Mouse (Mus musculus): ENCODE results near the gene Ppl. TPM values are rescaled to one million over a fixed set of nuclear protein-coding genes. Genes with fewer than 3 reads are reported as not detected.

Gene Ppl
- polyA plus RNA-seq, 1 experiment from 2014 or later = 0.39 TPM

GRCm38 (mm10) chr16:5113582-5113981 is 18.6 kb downstream of the Ppl start:
- Histone ChIP-seq H3K9ac (no peak overlapping the region), H3K36me3 (replicated peaks) (no peaks in the 10 kb centered on the region), H3K27me3 (replicated peaks) (no peaks in the 10 kb centered on the region), H3K4me1 (no peaks in the 10 kb centered on the region), H3K9me3 (no peaks in the 10 kb centered on the region), H3K4me2 (no peak overlapping the region), H3K4me3 (no peak overlapping the region), H3K27ac (no peak overlapping the region)
- ATAC-seq (replicated peaks) = no peak
- WGBS = 78% methylated on average over 2 of the region's 2 CpGs

- H3K9me3 ChIP-seq = no peaks in the 10 kb centered on the region
- no peaks in the 10 kb centered on the region for H3K36me3 ChIP-seq (replicated peaks)
- H3K27ac ChIP-seq = no peak overlapping the region
- 73% methylated on average over 4 of the region's 4 CpGs for WGBS
- no peak overlapping the region for H3K4me2 ChIP-seq
- H3K4me1 ChIP-seq = no peaks in the 10 kb centered on the region
- H3K4me3 ChIP-seq = no peak overlapping the region
- no peaks in the 10 kb centered on the region for H3K27me3 ChIP-seq (replicated peaks)
- no peak overlapping the region for H3K9ac ChIP-seq
- ATAC-seq (replicated peaks) = no peak
Observed at GRCm38 (mm10) chr16:5113002-5113550, 19.1 kb downstream of the Ppl start.

- H3K9me3 ChIP-seq = no peaks in the 10 kb centered on the region
- no peaks in the 10 kb centered on the region for H3K36me3 ChIP-seq (replicated peaks)
- no peak for ATAC-seq (replicated peaks)
- 84% methylated on average over 3 of the region's 3 CpGs for WGBS
- no peak overlapping the region for H3K4me3 ChIP-seq
- no peak overlapping the region for H3K27ac ChIP-seq
- H3K4me1 ChIP-seq = no peaks in the 10 kb centered on the region
- no peaks in the 10 kb centered on the region for H3K27me3 ChIP-seq (replicated peaks)
- no peak overlapping the region for H3K4me2 ChIP-seq
- H3K9ac ChIP-seq = no peak overlapping the region
Observed at GRCm38 (mm10) chr16:5111021-5111420, 21.2 kb downstream of the Ppl start.

- ATAC-seq (replicated peaks) = no peak
- Histone ChIP-seq H3K4me1 (no peaks in the 10 kb centered on the region), H3K9ac (no peak overlapping the region), H3K27me3 (replicated peaks) (no peaks in the 10 kb centered on the region), H3K27ac (no peak overlapping the region), H3K4me3 (no peak overlapping the region), H3K36me3 (replicated peaks) (no peaks in the 10 kb centered on the region), H3K9me3 (no peaks in the 10 kb centered on the region), H3K4me2 (no peak overlapping the region)
- WGBS = 82% methylated on average over 7 of the region's 7 CpGs
Observed at GRCm38 (mm10) chr16:5109877-5110276, 22.3 kb downstream of the Ppl start.

GRCm38 (mm10) chr16:5101000-5101399 is 31.2 kb downstream of the Ppl start:
- ATAC-seq (replicated peaks) = no peak
- no peak overlapping the region for H3K4me3 ChIP-seq
- 67% methylated on average over 6 of the region's 6 CpGs for WGBS
- no peaks in the 10 kb centered on the region for H3K36me3 ChIP-seq (replicated peaks)
- H3K9me3 ChIP-seq = no peaks in the 10 kb centered on the region
- no peaks in the 10 kb centered on the region for H3K27me3 ChIP-seq (replicated peaks)
- no peaks in the 10 kb centered on the region for H3K4me1 ChIP-seq
- H3K4me2 ChIP-seq = no peak overlapping the region
- H3K9ac ChIP-seq = no peak overlapping the region
- no peak overlapping the region for H3K27ac ChIP-seq

- Histone ChIP-seq H3K9me3 (no peaks in the 10 kb centered on the region), H3K36me3 (replicated peaks) (no peaks in the 10 kb centered on the region), H3K4me2 (no peak overlapping the region), H3K4me3 (no peak overlapping the region), H3K9ac (no peak overlapping the region), H3K4me1 (no peaks in the 10 kb centered on the region), H3K27me3 (replicated peaks) (no peaks in the 10 kb centered on the region), H3K27ac (no peak overlapping the region)
- WGBS = 89% methylated on average over 8 of the region's 8 CpGs
- ATAC-seq (replicated peaks) = no peak
Observed at GRCm38 (mm10) chr16:5096504-5096903, 35.7 kb downstream of the Ppl start.

- Histone ChIP-seq H3K27me3 (replicated peaks) (no peaks in the 10 kb centered on the region), H3K4me2 (no peak overlapping the region), H3K4me3 (no peak overlapping the region), H3K9ac (no peak overlapping the region), H3K4me1 (no peaks in the 10 kb centered on the region), H3K27ac (no peak overlapping the region), H3K9me3 (no peaks in the 10 kb centered on the region), H3K36me3 (replicated peaks) (no peaks in the 10 kb centered on the region)
- 87% methylated on average over 5 of the region's 5 CpGs for WGBS
- ATAC-seq (replicated peaks) = no peak
Observed at GRCm38 (mm10) chr16:5093285-5093684, 38.9 kb downstream of the Ppl start.

- Histone ChIP-seq H3K4me1 (no peaks in the 10 kb centered on the region), H3K27ac (no peak overlapping the region), H3K4me2 (no peak overlapping the region), H3K36me3 (replicated peaks) (peaks cover 14% of the 10 kb centered on the region; the same call in 1 of the 2 replicates), H3K27me3 (replicated peaks) (no peaks in the 10 kb centered on the region), H3K9me3 (no peaks in the 10 kb centered on the region), H3K9ac (no peak overlapping the region), H3K4me3 (no peak overlapping the region)
- no peak for ATAC-seq (replicated peaks)
- 72% methylated on average over 10 of the region's 10 CpGs for WGBS
Observed at GRCm38 (mm10) chr16:5089021-5089420, 43.2 kb downstream of the Ppl start.

GRCm38 (mm10) chr16:5086179-5086578 is 46.0 kb downstream of the Ppl start:
- Histone ChIP-seq H3K4me3 (no peak overlapping the region), H3K36me3 (replicated peaks) (peaks cover 36% of the 10 kb centered on the region), H3K9me3 (no peaks in the 10 kb centered on the region), H3K27me3 (replicated peaks) (no peaks in the 10 kb centered on the region), H3K4me2 (no peak overlapping the region), H3K27ac (no peak overlapping the region), H3K4me1 (no peaks in the 10 kb centered on the region), H3K9ac (no peak overlapping the region)
- 99% methylated on average over 2 of the region's 2 CpGs for WGBS
- no peak for ATAC-seq (replicated peaks)

- Histone ChIP-seq H3K4me2 (no peak overlapping the region), H3K4me3 (no peak overlapping the region), H3K9ac (no peak overlapping the region), H3K27ac (no peak overlapping the region), H3K9me3 (no peaks in the 10 kb centered on the region), H3K27me3 (replicated peaks) (no peaks in the 10 kb centered on the region), H3K4me1 (no peaks in the 10 kb centered on the region), H3K36me3 (replicated peaks) (peaks cover 39% of the 10 kb centered on the region)
- ATAC-seq (replicated peaks) = no peak
- 96% methylated on average over 4 of the region's 4 CpGs for WGBS
Observed at GRCm38 (mm10) chr16:5085196-5085595, 47.0 kb downstream of the Ppl start.

- WGBS = 94% methylated on average over 5 of the region's 5 CpGs
- ATAC-seq (replicated peaks) = no peak
Observed at GRCm38 (mm10) chr16:5074341-5074740, 57.9 kb downstream of the Ppl start.

GRCm38 (mm10) chr16:5071974-5072373 is 60.2 kb downstream of the Ppl start:
- no peak overlapping the region for H3K27ac ChIP-seq
- no peak overlapping the region for H3K9ac ChIP-seq
- no peaks in the 10 kb centered on the region for H3K27me3 ChIP-seq (replicated peaks)
- H3K4me3 ChIP-seq = no peak overlapping the region
- ATAC-seq (replicated peaks) = no peak
- H3K9me3 ChIP-seq = no peaks in the 10 kb centered on the region
- WGBS = 96% methylated on average over 7 of the region's 7 CpGs
- H3K4me2 ChIP-seq = no peak overlapping the region
- no peaks in the 10 kb centered on the region for H3K4me1 ChIP-seq
- peaks cover 75% of the 10 kb centered on the region for H3K36me3 ChIP-seq (replicated peaks)

More at GRCm38 (mm10) chr16:5074341-5074740, 57.9 kb downstream of the Ppl start:
- H3K9me3 ChIP-seq = no peaks in the 10 kb centered on the region
- no peak overlapping the region for H3K9ac ChIP-seq
- H3K4me1 ChIP-seq = no peaks in the 10 kb centered on the region
- no peak overlapping the region for H3K4me2 ChIP-seq
- H3K27me3 ChIP-seq (replicated peaks) = no peaks in the 10 kb centered on the region
- no peak overlapping the region for H3K27ac ChIP-seq
- peaks cover 82% of the 10 kb centered on the region for H3K36me3 ChIP-seq (replicated peaks)
- no peak overlapping the region for H3K4me3 ChIP-seq

- H3K27ac ChIP-seq = no peak overlapping the region
Observed at GRCm38 (mm10) chr16:5070321-5070720, 61.9 kb downstream of the Ppl start.

More at GRCm38 (mm10) chr16:5070321-5070720, 61.9 kb downstream of the Ppl start:
- no peaks in the 10 kb centered on the region for H3K9me3 ChIP-seq
- ATAC-seq (replicated peaks) = no peak
- no peak overlapping the region for H3K4me2 ChIP-seq
- 88% methylated on average over 3 of the region's 3 CpGs for WGBS
- no peaks in the 10 kb centered on the region for H3K27me3 ChIP-seq (replicated peaks)
- H3K4me3 ChIP-seq = no peak overlapping the region
- H3K9ac ChIP-seq = no peak overlapping the region
- H3K36me3 ChIP-seq (replicated peaks) = peaks cover 62% of the 10 kb centered on the region
- no peaks in the 10 kb centered on the region for H3K4me1 ChIP-seq
